Mouse (Mus musculus) A20 (cell line): Measurements from ENCODE around the gene Zfp866.

Experiments
- DNase-seq: peaks from one replicate; pipeline ENCODE4 v3.0.0-alpha.2; 2011; ENCODE audit warnings: low read depth, low spot score

Gene Zfp866

DNA sequence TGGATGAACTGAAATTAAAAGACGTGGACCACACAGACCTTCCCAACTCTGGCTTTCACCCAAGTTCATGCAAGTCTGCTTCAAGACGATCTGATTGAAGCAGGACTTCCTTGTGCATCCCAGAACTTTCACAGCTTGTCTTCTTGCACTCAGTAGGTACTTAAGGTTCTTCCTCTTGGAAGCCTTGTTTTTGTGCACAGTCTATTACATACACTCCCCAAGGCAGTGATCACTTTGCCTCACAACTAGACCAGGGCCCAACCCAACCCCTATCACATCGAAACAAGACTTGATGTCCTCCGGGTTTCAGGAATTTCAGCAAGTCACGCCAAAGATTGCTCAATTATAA, 73.8 kb downstream of the Zfp866 start:
- no peak for DNase-seq

DNA sequence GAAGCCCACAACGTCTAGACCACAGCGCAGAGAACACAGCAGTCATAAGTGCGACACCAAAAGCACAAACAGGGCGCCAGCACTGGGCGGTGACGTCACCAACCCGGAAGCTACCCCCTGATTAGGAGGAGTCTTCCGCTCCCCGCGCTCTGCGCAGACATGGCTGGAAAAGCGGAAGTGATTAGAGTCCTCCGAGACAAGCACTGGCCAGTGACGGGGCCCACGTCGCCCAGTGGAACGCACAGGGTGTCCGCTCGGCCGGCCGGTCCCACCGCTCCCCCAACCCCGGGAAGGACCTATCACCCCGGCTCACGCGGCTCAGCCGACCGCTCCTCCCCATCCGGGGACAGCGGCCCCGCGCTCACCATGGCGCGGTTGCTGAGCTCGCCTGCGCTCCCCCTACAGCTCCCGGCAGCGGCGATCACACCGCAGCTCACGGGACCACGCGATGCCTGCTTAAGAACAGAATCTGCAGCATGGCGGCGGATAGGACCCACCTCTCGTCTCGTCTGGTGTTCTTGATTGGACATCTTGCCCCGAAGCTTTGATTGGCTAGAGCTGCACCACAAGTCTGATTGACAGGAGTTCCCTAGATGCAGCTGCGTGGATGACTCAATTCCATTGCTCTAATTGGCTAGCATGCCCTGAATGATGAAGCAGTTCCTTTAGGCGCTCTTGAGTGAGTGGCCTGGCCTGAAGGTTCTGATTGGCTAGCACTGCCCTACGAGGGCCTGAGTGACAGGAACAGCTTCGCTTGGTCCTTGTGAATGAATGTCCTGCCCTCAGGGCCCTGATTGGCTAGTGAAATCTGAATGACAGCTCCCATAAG, 74.4 kb downstream of the Zfp866 start:
- DNase-seq = peak; percentile 97

DNA sequence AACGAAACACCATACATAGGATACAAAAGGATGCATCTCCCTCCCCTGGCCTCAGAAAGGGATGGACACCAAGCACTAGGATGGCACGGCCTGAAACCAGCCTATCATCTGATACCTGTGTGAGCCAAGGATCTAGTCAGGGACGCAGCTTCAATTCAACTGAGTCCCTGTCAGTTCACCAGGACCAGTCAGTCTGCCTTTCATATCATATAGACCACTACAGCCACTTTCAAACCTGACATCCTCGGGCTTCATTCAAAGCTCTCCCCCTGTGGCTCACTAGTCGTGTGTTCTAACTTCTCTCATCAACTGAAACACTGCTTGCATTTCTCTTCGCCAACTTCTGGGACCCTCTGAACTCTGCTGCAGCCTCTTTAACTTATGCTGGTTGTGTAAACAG, 75.6 kb downstream of the Zfp866 start:
- no peak for DNase-seq

- DNase-seq = no peak
These were observed 77.5 kb downstream of the Zfp866 start for GRCm38 (mm10) chr8:69713516-69713915.
